Mouse (Mus musculus): ENCODE data around the gene Gdf3.
"Not testable (repeated sequence)": the region's sequence is repeated elsewhere in the genome, so short reads cannot be mapped to it uniquely, and the experiment has no call there.

Gdf3 gene

GRCm38 (mm10) chr6:122609771-122610170 lies at the start of gene Gdf3:
Gene Gdf3, minus strand, starts transcription at chr6:122610087.
- DNase-seq (ENCODE audit: low spot score) = no peak

DNA sequence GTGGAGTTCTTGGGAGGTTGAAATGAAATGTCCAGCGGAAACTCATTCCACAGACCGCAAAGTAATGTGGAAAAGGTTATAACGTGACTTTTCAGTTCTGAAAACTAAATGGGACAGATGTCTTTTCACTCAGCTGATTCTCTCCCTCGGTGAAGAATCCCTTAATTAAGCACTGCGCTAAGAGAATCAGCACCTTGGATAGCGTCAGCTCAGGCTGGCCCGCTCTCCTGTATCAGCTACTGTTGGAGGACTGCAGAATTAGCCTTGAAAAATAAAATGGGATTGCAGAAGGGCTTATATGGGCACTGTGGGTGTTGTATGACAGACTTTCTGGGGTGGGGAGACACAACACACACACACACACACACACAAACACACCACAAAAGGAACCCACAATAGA lies 49.7 kb upstream of the Gdf3 start:
- no peak for DNase-seq (ENCODE audit: low spot score)

DNA sequence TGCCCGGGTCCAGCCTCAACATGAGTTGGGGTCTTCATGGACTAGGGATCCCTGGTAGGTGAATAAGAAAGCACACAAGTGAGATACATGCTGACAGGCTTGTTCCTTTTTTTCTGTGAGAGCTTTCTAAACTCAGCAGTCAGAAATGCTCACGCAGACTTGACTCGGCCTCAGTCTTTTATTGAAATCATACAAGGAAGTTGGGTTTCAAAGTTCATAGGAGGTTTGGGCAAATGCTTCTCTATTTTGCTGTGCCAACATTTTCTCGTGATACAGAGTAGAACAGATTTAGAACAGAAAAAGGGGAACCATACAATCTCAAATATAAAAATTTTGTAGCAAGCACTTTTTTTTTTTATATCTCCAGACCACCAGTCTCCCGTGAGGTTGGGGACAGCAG lies 47.7 kb upstream of the Gdf3 start:
- no peak for DNase-seq (ENCODE audit: low spot score)

DNA sequence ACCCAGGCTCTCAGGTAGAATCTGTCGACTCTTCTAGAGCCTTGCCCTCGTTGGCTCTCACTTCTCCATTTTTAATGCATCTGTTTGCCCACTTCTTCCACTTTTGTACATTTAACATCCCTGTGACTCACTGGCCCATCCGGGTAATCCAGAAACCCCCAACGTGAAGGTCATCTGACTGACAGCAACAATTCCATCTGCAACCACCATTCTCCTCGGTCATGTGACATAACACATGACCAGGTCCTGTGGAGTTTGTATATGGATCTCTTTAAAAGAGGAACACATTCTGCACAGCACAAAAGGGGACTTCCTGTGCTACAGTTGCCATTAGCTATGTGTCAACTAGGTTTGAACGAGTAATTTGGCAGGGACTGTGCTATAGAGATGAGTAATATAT lies 44.4 kb upstream of the Gdf3 start:
- DNase-seq (ENCODE audit: low spot score) = no peak

GRCm38 (mm10) chr6:122650398-122650980 lies 40.6 kb upstream of the Gdf3 start:
- DNase-seq (ENCODE audit: low spot score) = no peak

GRCm38 (mm10) chr6:122649903-122650302 lies 40.0 kb upstream of the Gdf3 start:
- DNase-seq (ENCODE audit: low spot score) = no peak

DNA sequence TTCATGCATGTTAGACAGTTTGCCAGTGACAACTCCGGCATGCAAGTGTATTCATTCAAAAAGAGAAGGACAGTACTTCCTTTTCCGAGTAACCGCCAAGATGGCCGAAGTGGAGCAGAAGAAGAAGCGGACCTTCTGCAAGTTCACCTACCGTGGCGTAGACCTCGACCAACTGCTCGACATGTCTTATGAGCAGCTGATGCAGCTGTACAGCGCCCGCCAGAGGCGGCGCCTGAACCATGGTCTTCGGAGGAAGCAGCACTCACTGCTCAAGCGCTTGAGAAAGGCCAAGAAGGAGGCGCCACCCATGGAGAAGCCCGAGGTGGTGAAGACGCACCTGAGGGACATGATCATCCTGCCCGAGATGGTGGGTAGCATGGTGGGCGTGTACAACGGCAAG lies 34.3 kb upstream of the Gdf3 start:
- not testable (repeated sequence) for DNase-seq (ENCODE audit: low spot score)

- DNase-seq (ENCODE audit: low spot score) = not testable (repeated sequence)
Measured at GRCm38 (mm10) chr6:122637566-122637965, 27.7 kb upstream of the Gdf3 start.

GRCm38 (mm10) chr6:122636666-122637065 lies 26.8 kb upstream of the Gdf3 start:
- no peak for DNase-seq (ENCODE audit: low spot score)

GRCm38 (mm10) chr6:122635315-122635714 lies 25.4 kb upstream of the Gdf3 start:
- no peak for DNase-seq (ENCODE audit: low spot score)

DNA sequence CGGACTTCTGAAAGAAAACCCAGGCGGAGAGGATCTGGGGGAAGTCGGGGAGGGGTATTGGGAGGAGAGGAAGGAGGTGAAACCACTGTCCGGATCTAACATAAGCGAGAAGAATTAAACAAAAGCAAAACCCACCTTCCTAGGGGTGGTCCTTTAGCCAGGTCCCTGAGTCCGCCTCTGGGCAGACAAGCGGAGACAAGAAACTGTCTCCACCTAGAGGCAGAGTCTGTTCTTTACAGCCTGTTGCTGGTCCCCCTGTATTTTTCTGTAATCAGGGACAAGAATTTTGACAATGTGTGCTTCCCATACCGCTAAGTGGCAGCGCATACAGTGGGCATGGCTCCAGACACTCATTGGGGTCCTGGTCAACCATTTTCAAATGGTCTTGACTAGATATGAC lies 23.5 kb upstream of the Gdf3 start:
- DNase-seq (ENCODE audit: low spot score) = no peak

DNA sequence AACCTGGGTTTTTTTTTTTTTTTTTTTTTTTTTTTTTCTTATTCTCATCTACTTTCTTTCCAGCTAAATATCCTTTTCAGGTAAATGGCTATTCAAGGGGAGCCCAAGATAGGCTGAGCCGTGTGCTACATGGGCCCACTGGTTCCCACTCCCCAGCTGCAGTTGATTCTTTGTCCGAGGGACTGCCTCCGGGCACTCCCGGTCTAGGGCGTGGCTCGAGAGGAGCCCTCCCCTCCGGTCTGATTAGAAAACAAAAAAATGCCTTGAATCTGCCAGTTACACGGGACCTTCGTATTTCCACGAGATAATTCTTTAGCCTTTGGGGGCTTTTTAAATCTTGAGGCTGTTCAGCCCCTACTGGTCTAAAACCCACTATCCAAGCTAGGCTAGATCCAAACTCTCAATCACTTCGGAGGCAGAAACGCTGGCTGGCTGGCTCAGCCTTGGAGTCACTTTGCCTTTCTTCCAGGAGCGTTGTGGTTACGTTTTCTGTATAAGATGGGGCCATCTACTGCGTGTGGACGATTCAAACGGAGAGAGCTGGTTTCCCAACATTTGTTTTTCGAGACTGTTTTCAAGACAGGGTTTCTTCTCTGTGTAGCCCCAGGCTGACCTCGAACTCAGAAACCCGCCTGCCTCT lies 17.7 kb upstream of the Gdf3 start:
- DNase-seq (ENCODE audit: low spot score) = no peak

- no peak for DNase-seq (ENCODE audit: low spot score)
Measured at GRCm38 (mm10) chr6:122626110-122626509, 16.2 kb upstream of the Gdf3 start, which contains the start of gene Dppa3. Gene Dppa3, plus strand, starts transcription at chr6:122626410.

DNA sequence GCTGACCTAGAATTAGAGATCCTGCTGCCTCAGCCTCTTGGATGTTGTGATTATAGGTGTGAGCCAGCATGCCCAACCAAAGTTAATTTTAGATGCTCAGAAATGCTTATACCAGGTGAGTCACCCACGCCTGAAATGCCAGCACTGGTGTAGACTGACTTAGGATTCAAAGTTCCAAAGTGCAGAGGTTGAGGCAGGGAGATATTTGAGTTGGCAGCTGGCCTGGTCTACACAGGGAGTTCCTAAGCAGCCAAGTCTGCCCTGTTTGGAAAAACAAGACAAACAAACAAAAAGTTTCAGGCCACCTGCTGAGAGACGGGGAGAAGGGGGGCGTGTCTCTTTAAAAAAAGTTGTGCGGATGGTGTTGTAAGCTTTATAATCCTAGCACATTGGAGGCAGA lies 15.3 kb upstream of the Gdf3 start:
- no peak for DNase-seq (ENCODE audit: low spot score)

DNA sequence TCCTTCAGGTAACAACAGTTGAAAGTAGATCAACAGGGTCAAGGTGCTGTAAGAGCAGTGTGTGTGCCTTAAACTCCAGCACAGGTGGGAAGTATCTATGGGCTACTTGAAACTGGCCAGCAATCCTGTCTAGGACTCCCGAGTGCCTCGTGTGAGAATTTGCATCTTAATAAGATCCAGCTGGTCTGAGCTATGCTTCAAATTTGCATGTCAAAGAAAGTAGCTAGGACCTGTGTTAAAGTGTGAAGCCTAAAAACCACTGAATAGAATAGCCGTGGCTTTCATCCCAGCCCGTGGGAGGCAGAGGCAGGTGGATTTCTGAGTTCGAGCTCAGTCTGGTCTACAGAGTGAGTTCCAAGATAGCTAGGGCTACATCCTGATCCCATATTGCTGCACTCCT lies 14.6 kb upstream of the Gdf3 start:
- no peak for DNase-seq (ENCODE audit: low spot score)

- DNase-seq (ENCODE audit: low spot score) = no peak
Measured at GRCm38 (mm10) chr6:122621066-122621465, 11.2 kb upstream of the Gdf3 start.

GRCm38 (mm10) chr6:122616022-122616421 lies 6.1 kb upstream of the Gdf3 start:
- no peak for DNase-seq (ENCODE audit: low spot score)

GRCm38 (mm10) chr6:122614047-122614446 lies 4.2 kb upstream of the Gdf3 start:
- no peak for DNase-seq (ENCODE audit: low spot score)

DNA sequence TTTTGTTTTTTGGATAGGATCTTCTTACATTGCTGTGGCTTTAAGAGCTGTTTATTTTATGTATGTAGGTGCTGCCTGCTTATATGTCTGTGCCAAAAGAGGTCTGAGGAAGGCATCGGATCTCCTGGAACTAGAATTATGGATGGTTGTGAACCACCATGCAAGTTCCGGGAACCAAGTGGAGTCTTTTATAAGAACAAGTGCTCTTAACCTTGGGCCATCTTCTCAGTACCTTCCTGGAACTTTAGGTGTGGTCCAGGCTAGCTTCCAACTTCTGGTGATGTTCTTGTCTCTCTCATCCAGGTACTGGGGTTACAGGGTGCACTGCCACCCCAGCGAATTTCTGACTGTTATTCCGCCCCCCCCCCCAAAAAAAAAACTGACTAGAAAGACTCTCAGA lies 2.5 kb upstream of the Gdf3 start:
- no peak for DNase-seq (ENCODE audit: low spot score)

- no peak for DNase-seq (ENCODE audit: low spot score)
Measured at GRCm38 (mm10) chr6:122609377-122609728, 534 bp downstream of the Gdf3 start.

DNA sequence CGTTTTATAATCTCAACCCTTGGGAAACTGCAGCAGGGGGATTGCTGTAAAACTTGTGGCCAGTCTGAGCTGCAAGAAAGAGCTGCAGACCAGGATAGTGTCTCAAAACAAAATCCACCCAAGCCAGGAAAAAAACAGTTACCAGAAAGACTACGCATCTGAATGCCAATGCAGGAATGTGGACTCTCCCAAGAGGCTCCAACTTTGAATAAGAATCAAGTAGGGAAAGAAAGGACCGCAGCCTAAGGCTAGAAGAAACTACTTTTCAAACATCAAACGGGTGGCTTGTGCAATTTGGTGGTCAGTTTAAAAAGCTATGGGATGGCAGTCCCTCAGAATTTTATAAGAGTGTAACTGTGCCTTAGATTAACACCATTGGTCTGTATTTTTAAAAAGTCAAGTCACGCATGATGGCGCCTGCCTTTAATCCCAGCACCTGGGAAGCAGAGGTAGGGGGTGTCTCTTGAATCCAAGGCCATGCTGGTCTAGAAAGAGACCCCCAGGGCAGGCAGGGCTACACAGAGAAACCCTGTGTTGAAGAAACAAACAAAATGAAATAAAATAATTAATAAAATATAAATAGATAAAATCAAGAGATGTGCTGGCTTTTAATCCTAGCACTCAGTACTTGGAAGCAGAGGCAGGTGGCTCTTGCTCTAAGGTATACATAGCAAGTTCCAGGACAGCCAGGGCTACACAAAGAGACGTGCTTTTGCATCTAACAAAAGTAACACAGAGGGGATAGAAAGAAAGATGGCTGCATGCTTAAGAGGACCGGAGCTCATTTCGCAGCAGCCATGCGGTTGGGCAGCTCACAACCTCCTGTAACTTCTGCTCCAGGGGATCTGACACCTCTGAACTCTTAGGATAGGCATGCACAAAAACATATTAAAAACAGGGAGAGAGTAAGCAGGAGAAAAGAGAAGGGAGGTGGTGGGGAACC lies 1.2 kb downstream of the Gdf3 start:
- DNase-seq (ENCODE audit: low spot score) = no peak

DNA sequence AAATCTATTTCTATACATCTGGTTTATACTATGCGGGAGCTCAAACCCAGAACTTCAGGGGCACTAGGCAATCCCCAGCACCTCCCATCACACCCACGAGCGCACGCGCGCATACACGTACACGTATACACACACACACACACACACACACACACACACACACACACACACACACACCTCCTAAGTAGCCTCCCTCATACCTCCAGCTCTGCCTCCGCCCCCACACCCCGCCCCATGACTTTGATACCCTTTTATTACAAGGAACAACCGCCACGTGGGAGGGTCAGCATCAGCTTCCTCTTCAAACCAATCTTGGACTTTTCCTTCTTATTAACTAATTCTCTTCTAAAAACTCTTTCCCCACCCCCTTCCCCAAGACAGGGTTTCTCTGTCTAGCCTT lies 2.2 kb downstream of the Gdf3 start:
- no peak for DNase-seq (ENCODE audit: low spot score)

- no peak for DNase-seq (ENCODE audit: low spot score)
Measured at GRCm38 (mm10) chr6:122606661-122607060, 3.2 kb downstream of the Gdf3 start.

Data from MN1 (cell line).